Mouse (Mus musculus): ENCODE results near the gene Zfpm1. TPM values are rescaled to one million over a fixed set of nuclear protein-coding genes. Genes with fewer than 3 reads are reported as not detected.

Zfpm1 gene
- polyA plus RNA-seq, 1 experiment from 2014 or later = 5.7 TPM

DNA sequence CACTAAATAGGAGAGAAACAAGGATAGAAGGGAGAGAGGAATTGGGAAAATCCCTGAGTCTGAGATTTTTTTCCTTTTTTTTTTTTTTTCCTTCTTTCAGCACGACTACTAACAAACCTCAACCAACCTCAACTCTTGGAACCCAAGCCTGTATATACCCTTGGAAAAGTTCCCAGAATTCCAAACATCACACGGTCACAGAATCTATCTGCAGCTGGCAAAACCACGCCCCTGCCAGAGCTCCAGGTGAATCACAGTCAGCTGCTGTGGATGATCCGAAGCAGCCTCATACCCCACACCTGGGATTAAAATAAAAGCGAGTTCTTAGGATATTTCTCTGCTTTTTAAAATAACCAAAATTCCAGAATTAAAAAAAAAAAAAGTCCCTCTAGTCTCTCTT, 60.4 kb downstream of the Zfpm1 start:
- peaks cover 5% of the 10 kb centered on the region for H3K27me3 ChIP-seq (ENCODE audit: insufficient read depth, low read length)
- no peak overlapping the region for H3K9ac ChIP-seq (replicated peaks)
- ATAC-seq (no peak), DNase-seq (no peak)
- H3K4me2 ChIP-seq (ENCODE audit: low read depth, low read length) = peak overlapping the region; percentile 52; the same call in 1 of the 2 replicates
- TF ChIP-seq EP300 (IDR thresholded peaks at IDR 0.05; ENCODE audit: low read depth) = no peak
- no peak for TF ChIP-seq CTCF (IDR thresholded peaks at IDR 0.05; ENCODE audit: low read depth)
- H3K4me1 ChIP-seq (ENCODE audit: insufficient read depth) = peaks cover 33% of the 10 kb centered on the region
- H3K9me3 ChIP-seq (ENCODE audit: low read length) = no peaks in the 10 kb centered on the region
- peaks cover 9% of the 10 kb centered on the region for H3K36me3 ChIP-seq (replicated peaks; ENCODE audit: insufficient read depth, low read length)
- H3K27ac ChIP-seq (ENCODE audit: low read depth) = no peak overlapping the region
- H3K4me3 ChIP-seq (ENCODE audit: low read depth, low read length) = no peak overlapping the region
- WGBS (ENCODE audit: insufficient replicate concordance) = 35% methylated on average over 5 of the region's 5 CpGs

DNA sequence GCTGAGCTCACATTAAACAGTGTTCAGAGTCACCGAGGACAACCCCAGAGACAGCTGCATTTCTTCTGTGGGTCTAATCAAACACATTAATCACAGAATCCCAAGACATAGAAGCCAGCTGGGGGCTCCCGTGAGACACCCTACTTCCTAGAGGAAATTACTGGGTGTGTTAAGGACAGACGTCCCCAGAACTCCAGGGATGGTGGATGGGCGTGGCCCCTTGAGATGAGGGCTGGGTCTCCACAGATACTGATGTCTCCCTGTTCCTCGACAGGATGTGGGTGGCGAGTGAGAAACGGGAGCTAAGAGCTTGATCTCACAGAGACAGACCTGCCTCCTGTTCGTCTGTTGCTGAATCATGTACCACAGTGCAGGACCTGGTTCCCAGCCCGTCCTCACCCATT, 60.9 kb downstream of the Zfpm1 start:
- ATAC-seq = peak; percentile 18; the same call in 1 of the 2 replicates
- H3K36me3 ChIP-seq (replicated peaks; ENCODE audit: insufficient read depth, low read length) = peaks cover 4% of the 10 kb centered on the region
- H3K9me3 ChIP-seq (ENCODE audit: low read length) = no peaks in the 10 kb centered on the region
- peak overlapping the region; percentile 1; the same call in 1 of the 2 replicates for H3K4me3 ChIP-seq (ENCODE audit: low read depth, low read length)
- H3K4me2 ChIP-seq (ENCODE audit: low read depth, low read length) = peak overlapping the region; percentile 52
- DNase-seq = no peak
- H3K4me1 ChIP-seq (ENCODE audit: insufficient read depth) = peaks cover 33% of the 10 kb centered on the region
- TF ChIP-seq EP300 (IDR thresholded peaks at IDR 0.05; ENCODE audit: low read depth) = no peak
- TF ChIP-seq CTCF (IDR thresholded peaks at IDR 0.05; ENCODE audit: low read depth) = no peak
- no peak overlapping the region for H3K27ac ChIP-seq (ENCODE audit: low read depth)
- H3K9ac ChIP-seq (replicated peaks) = peak overlapping the region; percentile 30; the same call in 1 of the 2 replicates
- WGBS (ENCODE audit: insufficient replicate concordance) = 1% methylated on average over 9 of the region's 9 CpGs
- H3K27me3 ChIP-seq (ENCODE audit: insufficient read depth, low read length) = peaks cover 5% of the 10 kb centered on the region

DNA sequence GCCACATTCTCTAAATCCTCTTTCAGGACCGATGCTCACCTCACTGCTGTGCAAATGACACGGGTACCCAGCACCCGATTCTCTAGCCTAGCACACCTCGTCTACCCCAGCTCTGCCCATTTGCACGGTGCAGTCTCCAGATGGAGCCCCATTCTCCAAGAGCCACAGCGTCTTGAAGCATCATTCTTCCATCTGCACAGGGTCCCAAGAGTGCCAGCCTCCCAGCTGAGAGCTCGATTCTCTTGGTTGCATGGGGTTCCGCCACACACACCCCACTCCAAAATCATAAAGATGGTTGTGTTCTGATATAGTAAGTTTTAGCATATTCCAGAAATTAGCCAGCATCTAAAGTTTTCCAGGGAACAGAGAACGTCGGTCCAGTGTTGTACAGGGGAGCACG, 61.4 kb downstream of the Zfpm1 start:
- H3K4me3 ChIP-seq (ENCODE audit: low read depth, low read length) = peak overlapping the region; percentile 1; the same call in 1 of the 2 replicates
- DNase-seq = no peak
- H3K9ac ChIP-seq (replicated peaks) = peak overlapping the region; percentile 26; the same call in 1 of the 2 replicates
- H3K36me3 ChIP-seq (replicated peaks; ENCODE audit: insufficient read depth, low read length) = no peaks in the 10 kb centered on the region; the same call in 1 of the 2 replicates
- no peaks in the 10 kb centered on the region for H3K9me3 ChIP-seq (ENCODE audit: low read length)
- peaks cover 33% of the 10 kb centered on the region for H3K4me1 ChIP-seq (ENCODE audit: insufficient read depth)
- TF ChIP-seq CTCF (IDR thresholded peaks at IDR 0.05; ENCODE audit: low read depth) (no peak), EP300 (IDR thresholded peaks at IDR 0.05; ENCODE audit: low read depth) (no peak)
- no peak for ATAC-seq
- H3K27me3 ChIP-seq (ENCODE audit: insufficient read depth, low read length) = peaks cover 5% of the 10 kb centered on the region
- 6% methylated on average over 11 of the region's 11 CpGs for WGBS (ENCODE audit: insufficient replicate concordance)
- H3K27ac ChIP-seq (ENCODE audit: low read depth) = no peak overlapping the region
- H3K4me2 ChIP-seq (ENCODE audit: low read depth, low read length) = peak overlapping the region; percentile 52

DNA sequence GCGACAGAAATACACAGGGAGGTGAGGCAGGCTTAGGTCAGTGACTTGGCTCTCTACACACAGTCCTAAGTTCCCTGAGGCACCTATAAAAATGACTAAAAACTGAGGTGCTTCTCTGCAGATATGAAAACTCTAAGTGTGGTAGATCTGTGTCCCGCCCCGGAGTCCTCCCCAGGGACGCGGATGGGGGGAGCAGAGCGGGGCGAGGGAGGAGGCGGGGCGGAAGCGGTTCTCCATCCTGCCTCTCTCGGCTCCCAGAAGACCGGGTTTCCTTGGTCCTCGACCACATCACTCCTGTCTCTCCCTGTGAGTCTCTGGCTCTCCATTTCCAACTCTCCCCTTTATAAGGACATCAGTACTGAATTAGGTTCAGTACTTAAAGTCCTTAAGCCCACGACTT, 61.8 kb downstream of the Zfpm1 start:
- Histone ChIP-seq H3K36me3 (replicated peaks; ENCODE audit: insufficient read depth, low read length) (no peaks in the 10 kb centered on the region; the same call in 1 of the 2 replicates), H3K4me3 (ENCODE audit: low read depth, low read length) (peak overlapping the region; percentile 1; the same call in 1 of the 2 replicates), H3K27ac (ENCODE audit: low read depth) (no peak overlapping the region), H3K4me2 (ENCODE audit: low read depth, low read length) (peak overlapping the region; percentile 52), H3K9ac (replicated peaks) (peak overlapping the region; percentile 26; the same call in 1 of the 2 replicates), H3K4me1 (ENCODE audit: insufficient read depth) (peaks cover 37% of the 10 kb centered on the region), H3K9me3 (ENCODE audit: low read length) (no peaks in the 10 kb centered on the region), H3K27me3 (ENCODE audit: insufficient read depth, low read length) (peaks cover 5% of the 10 kb centered on the region)
- peak; percentile 59 for DNase-seq
- TF ChIP-seq EP300 (IDR thresholded peaks at IDR 0.05; ENCODE audit: low read depth) (no peak), CTCF (IDR thresholded peaks at IDR 0.05; ENCODE audit: low read depth) (no peak)
- no peak for ATAC-seq
- WGBS (ENCODE audit: insufficient replicate concordance) = 0% methylated on average over 12 of the region's 14 CpGs

DNA sequence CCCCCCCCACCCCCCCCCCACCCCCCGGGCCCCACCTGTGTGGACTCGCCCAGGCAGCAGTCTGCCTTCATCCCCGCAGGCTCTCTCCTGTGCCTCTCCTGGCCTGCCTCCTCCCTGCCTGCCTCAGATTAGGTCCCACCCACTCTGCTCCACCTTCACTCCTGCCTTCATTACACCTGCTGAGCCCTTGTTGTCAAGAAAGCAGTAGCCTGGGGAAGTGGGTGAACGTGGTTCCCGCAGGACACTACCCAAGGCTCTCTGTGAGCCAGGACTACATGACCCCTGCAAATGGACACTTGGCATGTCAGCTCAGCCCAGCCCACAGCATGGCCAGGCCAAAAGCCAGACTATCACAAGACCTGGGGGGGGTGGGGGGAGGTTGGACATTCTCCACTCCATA, 62.3 kb downstream of the Zfpm1 start:
- Histone ChIP-seq H3K9me3 (ENCODE audit: low read length) (no peaks in the 10 kb centered on the region), H3K36me3 (replicated peaks; ENCODE audit: insufficient read depth, low read length) (no peaks in the 10 kb centered on the region), H3K4me3 (ENCODE audit: low read depth, low read length) (no peak overlapping the region), H3K4me2 (ENCODE audit: low read depth, low read length) (peak overlapping the region; percentile 52), H3K4me1 (ENCODE audit: insufficient read depth) (peaks cover 40% of the 10 kb centered on the region), H3K9ac (replicated peaks) (no peak overlapping the region), H3K27me3 (ENCODE audit: insufficient read depth, low read length) (peaks cover 5% of the 10 kb centered on the region), H3K27ac (ENCODE audit: low read depth) (no peak overlapping the region)
- WGBS (ENCODE audit: insufficient replicate concordance) = 5% methylated on average over 2 of the region's 5 CpGs
- TF ChIP-seq CTCF (IDR thresholded peaks at IDR 0.05; ENCODE audit: low read depth) = no peak
- no peak for TF ChIP-seq EP300 (IDR thresholded peaks at IDR 0.05; ENCODE audit: low read depth)
- DNase-seq (no peak), ATAC-seq (no peak)

DNA sequence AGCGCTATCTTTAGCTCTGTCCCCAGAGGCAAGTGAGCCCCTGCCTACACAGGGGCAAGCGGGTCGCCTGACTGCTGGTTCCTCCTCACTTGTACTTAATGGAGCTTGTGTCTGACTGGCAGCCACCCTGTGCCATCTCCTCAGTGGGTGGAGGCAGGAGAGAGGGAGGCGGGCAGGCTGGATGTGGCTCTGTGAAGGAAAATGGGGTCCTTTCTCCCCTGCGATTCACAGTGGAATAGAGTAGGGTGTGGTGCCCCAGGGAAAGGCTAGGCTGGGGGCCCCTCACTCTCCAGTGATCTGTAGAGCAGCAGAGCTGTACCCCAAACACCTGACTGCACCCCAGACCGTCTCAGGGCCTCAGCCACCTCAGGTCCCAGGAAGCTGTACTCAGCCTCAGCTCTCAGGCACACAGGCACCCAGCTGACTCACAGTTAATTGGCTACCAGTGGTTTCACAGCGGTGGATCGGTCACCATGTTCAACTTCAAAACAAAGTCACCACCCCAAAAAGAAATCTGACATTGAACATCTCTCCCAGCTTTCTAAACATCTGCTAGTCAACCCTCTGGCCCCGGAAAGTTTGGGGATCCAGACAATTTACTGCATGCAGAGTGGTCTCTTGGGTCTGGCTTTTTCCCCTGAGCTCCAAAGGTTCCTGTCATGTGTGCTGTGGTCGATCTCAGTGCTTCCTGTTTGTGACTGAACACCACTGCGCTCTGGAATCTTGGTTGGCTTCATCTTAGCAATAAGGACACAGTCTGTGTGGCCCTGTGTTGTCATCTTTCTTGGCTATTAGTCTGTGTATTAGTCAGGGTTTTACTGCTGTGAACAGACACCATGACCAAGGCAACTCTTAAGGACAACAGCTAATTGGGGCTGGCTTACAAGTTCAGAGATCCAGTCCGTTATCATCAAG, 63.5 kb downstream of the Zfpm1 start:
- no peaks in the 10 kb centered on the region for H3K36me3 ChIP-seq (replicated peaks; ENCODE audit: insufficient read depth, low read length)
- 45% methylated on average over 12 of the region's 12 CpGs for WGBS (ENCODE audit: insufficient replicate concordance)
- no peak overlapping the region for H3K9ac ChIP-seq (replicated peaks)
- DNase-seq (no peak), ATAC-seq (no peak)
- no peak overlapping the region for H3K4me3 ChIP-seq (ENCODE audit: low read depth, low read length)
- no peaks in the 10 kb centered on the region for H3K9me3 ChIP-seq (ENCODE audit: low read length)
- H3K27ac ChIP-seq (ENCODE audit: low read depth) = peak overlapping the region; percentile 64
- H3K4me1 ChIP-seq (ENCODE audit: insufficient read depth) = peaks cover 52% of the 10 kb centered on the region
- H3K27me3 ChIP-seq (ENCODE audit: insufficient read depth, low read length) = peaks cover 5% of the 10 kb centered on the region
- peak overlapping the region; percentile 52; the same call in 1 of the 2 replicates for H3K4me2 ChIP-seq (ENCODE audit: low read depth, low read length)
- no peak for TF ChIP-seq EP300 (IDR thresholded peaks at IDR 0.05; ENCODE audit: low read depth)
- no peak for TF ChIP-seq CTCF (IDR thresholded peaks at IDR 0.05; ENCODE audit: low read depth)
